Mouse (Mus musculus) thymus, postnatal 4 days (tissue): ENCODE data around the gene Tmem132b.

ENCODE experiments used
- DNase-seq: peaks from one replicate; pipeline ENCODE4 v3.0.0; 2021

Tmem132b gene

DNA sequence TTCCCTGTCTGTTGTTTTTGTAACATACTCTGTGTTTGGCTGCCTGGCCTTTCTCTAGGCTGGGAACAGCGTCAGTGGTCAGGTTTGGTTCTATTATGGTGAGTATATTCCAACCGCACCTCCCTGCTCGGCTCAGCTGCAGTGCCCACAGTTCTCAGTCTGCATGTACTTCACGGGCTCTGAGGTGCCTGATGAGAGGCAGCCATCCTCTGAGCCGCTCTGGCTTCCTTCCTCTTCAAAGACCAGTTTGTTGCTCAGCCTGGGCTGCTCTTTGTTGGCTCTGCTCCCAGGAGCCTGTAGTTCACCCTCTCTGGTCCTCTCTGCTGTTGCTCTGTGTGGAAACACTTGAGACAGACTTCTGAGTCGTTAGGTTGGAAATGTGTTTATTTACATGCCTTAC lies 151.9 kb downstream of the Tmem132b start:
- no peak for DNase-seq

DNA sequence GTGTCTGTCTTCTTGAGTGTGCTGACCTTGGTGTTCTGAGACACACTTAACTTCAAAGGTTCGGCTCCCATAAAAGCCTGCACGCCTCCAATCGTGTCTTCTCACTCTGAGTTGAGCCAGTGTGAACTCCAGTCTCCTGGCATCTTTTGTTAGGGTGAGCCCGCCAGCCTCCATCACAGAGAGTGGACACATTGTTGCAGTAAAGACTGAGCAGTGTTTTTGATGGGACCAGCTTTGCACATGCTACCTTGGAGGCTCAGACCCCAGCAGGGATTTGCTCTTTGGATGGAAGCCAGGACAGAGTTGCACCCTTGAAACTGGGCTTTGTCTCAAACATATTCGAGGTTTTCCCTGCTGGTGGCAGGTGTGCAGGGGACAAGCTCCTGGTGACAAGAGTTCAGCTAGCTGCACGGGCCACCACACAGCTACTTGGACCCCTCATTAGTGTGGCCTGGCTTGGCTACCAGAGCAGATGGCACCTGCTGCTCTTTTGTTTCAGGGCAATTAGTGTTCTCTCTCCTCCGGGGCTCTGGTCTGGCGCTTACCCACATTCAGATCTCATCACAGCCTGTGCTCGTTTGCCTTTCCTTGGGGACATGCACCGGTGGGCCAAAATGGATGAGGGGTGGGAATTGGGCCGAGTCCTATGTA lies 154.2 kb downstream of the Tmem132b start:
- DNase-seq, result no peak

DNA sequence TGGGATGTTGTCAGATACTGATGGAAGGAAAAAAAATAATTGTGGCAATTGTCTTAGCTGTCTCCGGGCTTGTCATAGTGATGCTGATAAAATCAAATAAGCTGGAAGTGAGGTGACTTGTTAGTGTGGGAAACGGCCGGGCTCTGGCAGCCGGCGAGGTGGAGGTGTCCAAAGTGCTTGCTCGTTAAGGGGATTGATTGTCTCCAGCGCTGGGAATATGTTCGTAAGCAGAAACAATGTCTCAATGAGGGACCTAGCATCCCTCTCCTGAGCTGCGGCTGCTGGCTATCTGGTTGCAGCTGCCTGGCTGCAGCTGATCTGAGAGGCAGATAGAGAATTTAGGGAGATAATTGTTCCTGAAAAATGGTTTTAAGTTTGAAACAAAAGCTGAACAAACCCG lies 161.0 kb downstream of the Tmem132b start:
- no peak for DNase-seq

GRCm38 (mm10) chr5:125699395-125699794 lies 167.8 kb downstream of the Tmem132b start:
- no peak for DNase-seq

DNA sequence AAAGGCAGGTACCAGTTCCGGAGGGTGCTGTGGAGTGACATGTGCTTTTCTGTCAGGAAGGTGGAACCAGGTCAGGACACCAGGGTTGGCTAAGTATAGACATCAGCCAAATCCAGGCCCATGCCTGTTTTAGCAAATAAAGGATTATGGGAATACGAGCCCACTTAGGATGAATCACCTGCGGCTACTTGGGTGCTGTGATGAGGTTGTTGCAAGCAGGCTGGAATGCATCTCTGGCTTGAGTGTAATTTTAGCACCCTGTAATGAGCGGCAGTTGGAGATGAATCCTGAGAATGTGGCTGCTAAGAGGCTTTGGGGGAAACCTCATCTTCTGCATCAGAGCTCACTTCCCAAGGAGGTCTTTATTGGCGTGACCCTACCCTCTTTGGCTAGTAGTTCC lies 168.7 kb downstream of the Tmem132b start:
- no peak for DNase-seq

DNA sequence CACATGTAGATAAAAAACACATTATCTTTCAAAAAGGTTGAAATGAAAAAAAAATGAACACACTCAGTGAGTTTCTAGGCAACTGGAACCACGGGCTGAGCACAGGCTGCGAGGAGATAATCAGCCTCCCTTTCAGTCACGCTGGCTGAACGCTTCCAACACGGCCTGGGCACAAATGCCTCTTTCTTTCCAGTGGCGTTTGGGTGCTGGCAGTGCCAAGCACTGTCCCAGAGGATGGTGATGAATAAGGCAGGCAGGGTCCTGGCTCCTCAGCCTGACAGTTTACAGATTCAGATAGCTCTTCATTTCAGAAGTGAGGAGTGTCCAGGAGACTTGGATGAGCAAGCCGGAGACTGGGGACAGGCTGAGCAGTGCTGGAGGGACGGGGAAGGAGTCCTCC lies 173.8 kb downstream of the Tmem132b start:
- DNase-seq, result no peak

DNA sequence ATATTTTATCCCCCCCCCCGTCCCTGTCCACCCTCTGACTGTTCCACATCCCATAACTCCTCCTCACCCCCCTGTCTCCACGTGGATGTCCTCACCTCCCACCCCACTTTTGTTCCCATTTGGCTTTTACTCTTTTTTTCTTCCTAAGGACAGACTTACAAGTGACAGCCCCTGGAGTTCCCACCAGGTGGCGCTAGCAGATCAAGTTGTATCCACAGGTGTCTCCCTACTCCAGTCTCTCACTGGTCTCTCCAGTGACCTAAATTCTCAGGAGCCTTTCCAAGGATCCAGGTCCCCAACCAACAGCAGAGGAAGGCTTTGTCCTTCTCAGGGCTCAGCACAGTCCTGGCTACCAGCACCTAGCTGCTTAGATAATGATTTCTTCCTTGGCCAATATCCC lies 177.6 kb downstream of the Tmem132b start:
- peak; percentile 39 for DNase-seq

DNA sequence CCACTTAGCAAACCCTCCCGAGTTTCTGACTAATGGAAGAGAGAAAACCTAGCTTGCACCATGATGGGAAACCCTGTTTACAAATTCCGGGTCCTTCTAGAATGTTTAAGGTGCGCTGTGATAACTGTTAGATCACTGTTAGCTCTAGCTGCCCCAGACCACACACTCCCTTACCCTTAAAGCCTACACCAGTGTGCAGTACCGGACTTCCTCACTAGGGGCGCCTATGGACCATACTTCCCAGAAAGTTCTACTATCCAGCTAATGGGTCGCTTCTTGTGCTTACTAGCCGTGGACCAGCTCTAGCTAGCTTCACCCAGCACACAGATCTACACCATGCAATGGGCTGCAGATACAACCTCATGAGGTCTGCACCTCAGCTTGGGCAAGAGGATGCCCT lies 195.2 kb downstream of the Tmem132b start:
- no peak for DNase-seq

DNA sequence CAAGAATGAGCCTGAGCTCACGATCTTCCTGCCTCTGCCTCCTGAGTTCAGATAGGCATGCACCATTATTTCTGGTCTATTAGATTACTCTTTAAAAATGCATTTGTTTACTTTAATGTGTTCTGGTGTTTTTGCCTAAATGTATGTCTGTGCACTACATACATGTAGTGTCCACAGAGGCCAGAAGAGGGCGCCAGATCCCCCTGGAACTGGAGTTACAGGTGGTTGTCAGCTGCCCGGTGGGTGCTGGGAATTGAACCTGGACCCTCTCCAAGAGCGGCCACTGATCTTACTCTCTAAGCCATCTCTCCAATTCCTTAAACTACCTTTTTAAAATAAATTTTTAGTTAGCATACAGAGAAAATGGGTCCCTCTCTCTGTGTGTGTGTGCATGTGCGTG lies 195.9 kb downstream of the Tmem132b start:
- peak; percentile 8 for DNase-seq

GRCm38 (mm10) chr5:125727936-125728335 lies 196.4 kb downstream of the Tmem132b start:
- no peak for DNase-seq

DNA sequence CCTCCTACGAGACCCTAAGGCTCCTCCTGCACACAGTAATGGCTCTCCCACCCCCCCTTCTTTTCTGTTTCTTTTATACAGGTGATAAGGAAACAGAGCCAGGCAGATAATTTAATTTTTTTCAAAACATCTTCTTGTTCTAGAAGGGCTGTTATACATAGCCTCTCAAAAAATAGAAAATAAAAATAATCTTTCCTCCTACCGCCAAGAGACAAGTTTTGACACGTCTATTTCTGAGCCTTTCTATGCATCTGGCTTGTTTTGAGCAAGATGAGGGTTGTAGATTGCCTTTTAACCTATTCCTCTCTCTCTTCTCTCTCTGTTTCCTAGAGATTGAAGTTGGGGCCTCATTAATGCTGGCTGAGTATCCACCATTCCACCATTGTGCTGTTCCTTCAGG lies 196.9 kb downstream of the Tmem132b start:
- no peak for DNase-seq

DNA sequence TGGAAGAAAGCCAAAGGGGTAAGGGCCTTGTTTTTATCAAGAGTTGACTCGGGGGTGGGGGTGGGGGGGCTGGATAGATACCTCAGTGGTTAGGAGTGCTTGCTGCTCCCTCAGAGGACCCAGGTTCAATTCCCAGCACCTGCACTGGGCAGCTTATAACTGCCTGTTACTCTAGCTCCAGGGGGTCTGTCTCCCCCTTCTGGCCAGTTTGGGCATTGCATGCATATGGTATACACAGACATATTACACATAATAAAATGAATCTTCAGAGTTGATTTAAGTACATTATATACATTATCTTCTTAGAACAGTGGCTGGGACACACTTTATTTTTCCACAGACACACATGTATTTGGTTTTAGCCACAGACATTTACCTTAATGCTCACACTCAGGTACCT lies 202.2 kb downstream of the Tmem132b start:
- peak; percentile 12 for DNase-seq

DNA sequence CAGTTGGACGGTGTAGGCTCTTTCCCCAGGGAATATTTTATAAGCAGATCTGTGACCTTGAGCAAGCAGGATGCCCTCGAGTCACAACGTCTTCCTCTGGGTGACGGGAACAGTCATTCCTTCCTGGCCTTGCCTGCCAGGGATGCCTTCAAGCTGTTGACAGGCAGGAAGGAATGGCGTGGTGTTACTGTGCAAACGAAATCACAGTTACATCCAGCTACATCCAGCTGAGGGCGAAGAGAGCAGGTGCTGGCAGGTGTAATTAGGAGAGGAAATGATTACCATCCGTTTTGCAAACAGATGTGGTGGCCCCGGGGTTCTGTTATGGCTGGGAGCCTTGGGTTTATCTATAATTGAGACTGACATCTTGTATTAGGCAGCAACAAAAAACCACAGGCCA lies 205.5 kb downstream of the Tmem132b start:
- DNase-seq, result no peak

- DNase-seq, result no peak
Measured at GRCm38 (mm10) chr5:125743503-125743902, 211.9 kb downstream of the Tmem132b start.

DNA sequence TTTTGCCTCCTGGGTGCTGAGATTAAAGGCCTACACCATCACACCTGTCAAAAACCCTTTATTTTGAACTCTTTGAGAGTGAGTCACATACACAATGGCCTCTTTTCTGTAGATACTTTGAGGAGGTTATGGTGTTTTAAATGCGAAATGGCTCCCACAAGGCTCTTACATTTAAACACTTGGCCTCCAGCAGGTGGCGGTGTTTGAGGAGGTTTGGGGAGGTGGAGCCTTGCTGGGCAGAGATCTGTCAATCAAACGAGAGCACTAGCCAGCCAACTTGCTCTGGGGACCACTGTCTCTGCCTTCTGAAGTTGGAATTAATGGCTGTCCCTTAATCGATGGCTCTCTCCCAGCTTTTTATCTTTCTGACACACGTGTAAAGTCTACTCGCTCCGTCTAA lies 214.2 kb downstream of the Tmem132b start:
- peak; percentile 20 for DNase-seq

DNA sequence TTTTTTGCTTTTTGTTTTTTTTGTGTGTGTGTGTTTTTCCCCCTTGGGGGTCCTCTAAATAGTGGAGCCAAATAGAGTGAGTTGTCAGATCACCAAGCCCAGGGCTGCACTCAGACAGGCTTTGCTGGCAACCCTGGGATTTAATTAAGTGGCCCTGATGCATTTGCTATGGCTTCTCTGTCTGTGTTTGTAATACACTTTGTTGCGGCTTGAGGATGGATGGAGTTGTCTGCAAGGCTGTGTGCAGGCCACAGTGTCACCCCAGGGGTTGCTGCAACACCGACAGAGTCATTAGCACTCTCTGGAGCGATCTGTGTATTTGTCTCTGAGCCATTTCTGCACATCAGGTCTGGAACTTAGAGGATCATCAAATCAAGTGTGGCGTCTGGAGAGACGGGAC lies 219.9 kb downstream of the Tmem132b start:
- DNase-seq, result no peak

GRCm38 (mm10) chr5:125752546-125752945 lies 221.0 kb downstream of the Tmem132b start:
- DNase-seq, result no peak

DNA sequence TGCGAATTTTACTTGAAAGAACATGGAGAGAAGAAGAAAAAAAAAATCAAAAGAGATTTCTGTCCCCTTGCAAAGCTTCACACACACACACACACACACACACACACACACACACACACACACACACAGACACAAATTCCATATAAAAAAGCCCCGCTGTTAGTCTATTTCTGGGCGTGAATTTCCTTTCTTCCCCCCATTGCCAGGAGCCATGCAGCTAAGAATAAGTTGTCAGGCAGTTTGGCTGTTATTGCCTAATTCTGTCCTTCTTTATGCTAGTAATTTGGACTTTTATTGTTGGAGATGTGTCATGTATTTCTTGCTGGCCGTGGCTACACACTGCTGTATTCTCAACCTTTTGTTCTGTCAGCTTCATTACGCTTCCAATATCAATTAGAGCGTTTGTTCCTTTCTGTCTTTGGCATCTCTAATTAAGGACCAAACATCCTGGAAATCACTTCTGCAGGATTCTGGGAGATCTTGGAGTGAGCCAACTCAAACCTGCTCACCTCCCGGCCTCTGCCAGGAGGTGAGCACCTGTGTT lies 225.5 kb downstream of the Tmem132b start:
- no peak for DNase-seq

- DNase-seq, result no peak
Measured at GRCm38 (mm10) chr5:125758506-125758905, 226.9 kb downstream of the Tmem132b start.

- no peak for DNase-seq
Measured at GRCm38 (mm10) chr5:125766941-125767340, 235.4 kb downstream of the Tmem132b start.

DNA sequence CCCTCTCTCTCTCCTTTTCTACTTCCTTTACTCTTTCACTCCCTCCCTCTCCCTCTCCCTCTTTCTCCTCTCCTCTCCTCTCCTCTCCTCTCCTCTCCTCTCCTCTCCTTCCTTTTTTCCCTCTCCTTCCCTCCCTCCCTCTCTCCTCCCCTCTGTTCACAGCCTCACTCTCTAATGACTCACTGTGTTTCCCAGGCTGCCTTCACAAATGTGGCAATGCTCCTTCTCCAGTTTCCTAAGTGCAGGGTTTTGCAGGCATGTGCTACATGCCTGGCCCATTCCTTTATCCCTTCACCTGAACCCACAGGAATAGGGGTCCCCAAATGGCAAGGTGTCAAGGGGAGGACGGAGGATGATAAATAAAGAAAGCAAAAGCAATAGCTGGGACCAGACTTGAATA lies 236.4 kb downstream of the Tmem132b start:
- DNase-seq, result no peak

GRCm38 (mm10) chr5:125772238-125772637 lies 240.7 kb downstream of the Tmem132b start:
- DNase-seq, result no peak

DNA sequence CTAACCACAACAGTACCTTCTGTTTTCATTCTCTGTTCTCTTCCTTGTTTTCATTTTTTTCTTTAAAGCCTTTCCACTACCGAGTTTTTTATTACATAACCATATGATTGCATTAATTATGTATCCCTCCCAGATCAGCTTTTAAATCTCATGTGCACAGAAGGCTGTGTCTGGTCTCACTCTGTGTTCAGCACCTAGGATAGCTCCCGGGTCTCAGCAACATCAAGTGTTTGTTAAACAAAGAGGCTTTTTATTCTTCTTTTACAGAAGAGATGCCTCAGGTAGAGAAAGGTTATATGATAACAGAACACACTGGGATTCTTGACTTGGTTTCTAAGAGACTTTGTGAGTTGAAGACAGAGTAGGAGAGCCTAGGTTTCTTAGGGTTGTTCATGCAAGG lies 241.2 kb downstream of the Tmem132b start:
- DNase-seq, result no peak

DNA sequence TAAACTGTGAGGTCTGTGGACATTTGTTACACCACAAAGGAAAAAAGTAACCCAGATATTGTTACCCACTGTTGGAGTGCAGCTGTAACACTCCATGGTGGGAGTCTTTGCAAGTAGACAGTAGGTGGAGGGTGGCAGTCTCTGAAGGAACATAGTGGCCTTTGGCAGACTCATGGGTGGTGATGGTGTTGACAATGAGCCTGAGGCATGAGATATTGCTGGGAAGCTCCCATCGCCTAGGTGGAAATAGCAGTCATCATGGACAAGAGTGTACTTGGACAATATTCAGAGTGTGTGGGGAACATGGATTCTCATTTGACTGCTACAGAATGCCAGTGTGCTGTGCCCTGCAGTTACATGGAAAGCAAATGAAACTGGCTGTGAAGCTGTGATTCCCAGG lies 248.8 kb downstream of the Tmem132b start:
- no peak for DNase-seq

DNA sequence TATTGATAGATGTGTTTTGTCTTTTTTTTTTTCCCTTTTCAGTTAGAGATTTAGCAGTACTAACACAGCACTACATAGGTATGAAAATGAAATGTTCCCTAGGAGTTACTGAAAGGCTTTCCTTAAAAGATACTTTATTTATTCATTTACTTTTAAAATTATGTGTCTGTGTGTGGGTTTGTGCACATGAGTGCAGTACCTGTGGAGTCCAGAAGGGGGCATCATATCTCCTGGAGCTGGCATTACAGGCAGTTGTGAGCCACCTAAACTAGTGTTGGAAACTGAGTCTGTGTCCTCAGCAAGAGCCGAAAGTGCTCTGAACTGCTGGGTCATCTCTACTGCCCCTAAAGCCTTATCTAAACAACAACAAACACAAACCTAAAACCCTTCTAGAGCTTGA lies 261.1 kb downstream of the Tmem132b start:
- no peak for DNase-seq
